Mouse (Mus musculus): Measurements from ENCODE around the gene Pmepa1.

DNA sequence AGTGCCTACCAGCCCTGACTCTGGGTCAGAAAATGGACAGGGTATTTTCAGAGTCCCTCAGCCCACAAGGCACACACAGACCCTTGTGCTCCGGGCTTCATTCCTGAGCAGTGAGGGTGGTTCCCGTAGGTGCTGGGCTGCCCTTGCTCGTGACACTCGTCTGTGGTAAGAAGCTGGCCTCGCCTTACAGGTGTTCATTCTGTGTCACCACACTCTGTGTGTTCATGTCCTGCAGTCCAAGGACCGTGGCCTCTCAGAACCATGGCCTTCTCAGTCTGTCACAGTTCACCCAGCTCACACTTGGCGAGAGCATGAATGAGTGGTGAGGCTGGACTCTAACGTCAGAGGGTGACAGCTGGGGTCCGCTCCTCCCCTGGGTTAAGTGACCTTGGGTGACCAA lies 20.1 kb upstream of the Pmepa1 start:
- TF ChIP-seq CTCF (IDR thresholded peaks at IDR 0.05) (no peak), EP300 (IDR thresholded peaks at IDR 0.05) (no peak)

Measured in lung, postnatal 0 days (tissue).